17 mouse cellular contexts compared by ENCODE assay signal in genomic region chr17:27199864-27200263, GRCm38 (mm10). TPM values are rescaled to one million over a fixed set of nuclear protein-coding genes. Genes with fewer than 3 reads are reported as not detected.
DNase-seq lines count a peak whose midpoint lies in the region; ATAC-seq and TF ChIP-seq lines count a peak whose summit lies in the region.
"Had no signal": no experiment of that assay in that cellular context is flagged by ENCODE, and none has a peak within 500 bp of the region (broad histone marks: within the 10 kb centered on the region; RNA-seq: fewer than 3 reads in every experiment).

No protein-coding gene starts in this region.

- no peak for TF ChIP-seq CTCF in layer of hippocampus, adult 2 months (conservative IDR thresholded peaks at IDR 0.05)

- peak overlapping the region; percentile 48; the same call in 1 of the 2 replicates for H3K27ac ChIP-seq in layer of hippocampus, adult 2 months
- H3K27ac ChIP-seq: lung, embryonic 15.5 days had no signal

- ATAC-seq in frontal cortex, adult (ENCODE audit: low TSS enrichment), result peak; percentile 51; the same call in 1 of the 2 replicates
- ATAC-seq in erythroblast, adult 5-6 weeks (replicated peaks; ENCODE audit: low FRiP score, poor library complexity, severe bottlenecking), result no peak
- ATAC-seq: forebrain, postnatal 0 days; hindbrain, embryonic 16.5 days had no signal

- no peak for DNase-seq in frontal cortex, postnatal 10 days (ENCODE audit: low spot score in 2 of 2)
- peak; percentile 61 to 65 for DNase-seq in layer of hippocampus, adult 2 months (ENCODE audit: low spot score in 2 of 2)
- DNase-seq in layer of hippocampus, postnatal 25 days (ENCODE audit: extremely low spot score in 1 of 2, low spot score in 1 of 2), result no peak
- DNase-seq in right cerebral cortex, adult 2 months (ENCODE audit: low spot score in 2 of 2), result peak; percentile 55 to 61
- DNase-seq in right cerebral cortex, postnatal 4 days, result no peak
- DNase-seq in spleen, adult 12 weeks (ENCODE audit: low spot score), result no peak
- DNase-seq: adrenal gland, adult 2 months; cerebellum, adult 8-10 months; embryo, embryonic 11 days; forebrain, postnatal 0 days; heart, postnatal 10 days; kidney, adult 2 months had no signal

- no peak overlapping the region; the same call in 1 of the 2 replicates for H3K4me3 ChIP-seq in layer of hippocampus, adult 2 months
- H3K4me3 ChIP-seq: lung, embryonic 15.5 days had no signal

RNA-seq across cellular contexts. Expression of gene Lemd2, which starts 4.4 kb away (rescaled TPM):
- total RNA-seq in layer of hippocampus, adult 2 months (2021), result 10 to 100 TPM; 44.6 to 44.7 TPM
- 10 to 100 TPM; 39.7 to 46.2 TPM for total RNA-seq in layer of hippocampus, postnatal 25 days (2021)
- 2.7 and 5.4 TPM in 2 replicates for total RNA-seq in erythroblast, adult 5-6 weeks (2015; ENCODE audit: low replicate concordance)
- total RNA-seq in erythroblast, adult 5-6 weeks (2017; ENCODE audit: low replicate concordance), result 12.9 and 13.5 TPM in 2 replicates

RNA-seq across cellular contexts. Expression of gene Ip6k3, which starts 32.3 kb away (rescaled TPM):
- under 1 TPM; 0.15 to 0.20 TPM for total RNA-seq in layer of hippocampus, adult 2 months (2021)
- total RNA-seq in layer of hippocampus, postnatal 25 days (2021), result under 1 TPM; 0.21 to 0.30 TPM
- total RNA-seq in erythroblast, adult 5-6 weeks (2015; ENCODE audit: low replicate concordance), result not detected in 2 replicates
- not detected in 2 replicates for total RNA-seq in erythroblast, adult 5-6 weeks (2017; ENCODE audit: low replicate concordance)
- total RNA-seq: forebrain, postnatal 0 days; liver, adult 2 months had no signal

Comparison
In these comparisons a context has a peak if more than half of its experiments do, and no peak if none do; other contexts are left out.
1. DNase-seq: peak in layer of hippocampus, adult 2 months (2 of 2) and right cerebral cortex, adult 2 months (2 of 2); none in frontal cortex, postnatal 10 days (0 of 2), layer of hippocampus, postnatal 25 days (0 of 2), right cerebral cortex, postnatal 4 days (single experiment) and spleen, adult 12 weeks (single experiment).